In genomic region chr8:107002532-107002931, GRCm38 (mm10) we compare ENCODE assay signal across 9 mouse cellular contexts. TPM values are rescaled to one million over a fixed set of nuclear protein-coding genes. Genes with fewer than 3 reads are reported as not detected.
DNase-seq lines count a peak whose midpoint lies in the region; ATAC-seq and TF ChIP-seq lines count a peak whose summit lies in the region.
"Had no signal": no experiment of that assay in that cellular context is flagged by ENCODE, and none has a peak within 500 bp of the region (broad histone marks: within the 10 kb centered on the region; RNA-seq: fewer than 3 reads in every experiment).

No protein-coding gene starts in this region.

- no peaks in the 10 kb centered on the region for H3K9me3 ChIP-seq in embryonic facial prominence, embryonic 10.5 days
- H3K9me3 ChIP-seq: embryonic facial prominence, embryonic 12.5 days had no signal

- WGBS in embryonic facial prominence, embryonic 10.5 days: 45% methylated on average over 5 of the region's 5 CpGs
- 7% methylated on average over 5 of the region's 5 CpGs for WGBS in liver, adult 2 months

- H3K36me3 ChIP-seq in embryonic facial prominence, embryonic 10.5 days (replicated peaks): peaks cover 51% of the 10 kb centered on the region
- H3K36me3 ChIP-seq in liver, adult 2 months (ENCODE audit: control insufficient read depth, insufficient read depth, low read length): no peaks in the 10 kb centered on the region

- no peak overlapping the region for H3K27ac ChIP-seq in embryonic facial prominence, embryonic 10.5 days (replicated peaks)
- no peak overlapping the region for H3K27ac ChIP-seq in liver, adult 2 months (replicated peaks; ENCODE audit: insufficient read depth, low read depth, low read length)
- H3K27ac ChIP-seq: embryonic facial prominence, embryonic 12.5 days had no signal

- H3K9ac ChIP-seq in liver, adult 2 months (ENCODE audit: low read depth, low read length): no peak overlapping the region
- H3K9ac ChIP-seq: embryonic facial prominence, embryonic 12.5 days had no signal

- peak; percentile 87 for DNase-seq in A20 (ENCODE audit: low read depth, low spot score)
- peak; percentile 94 for DNase-seq in adrenal gland, postnatal 14 days
- DNase-seq in embryonic facial prominence, embryonic 10.5 days (ENCODE audit: low spot score): peak; percentile 87
- peak; percentile 46 to 86 for DNase-seq in heart, adult 9 months (ENCODE audit: low spot score in 2 of 2)
- peak; percentile 96 for DNase-seq in kidney, postnatal 10 days
- DNase-seq in liver, adult 2 months (ENCODE audit: extremely low read depth, low read depth, low spot score): peak; percentile 57
- peak; percentile 75 to 79 for DNase-seq in spleen, postnatal 36 days (ENCODE audit: low spot score in 2 of 2)

- no peak for TF ChIP-seq POLR2A in liver, adult 2 months (IDR thresholded peaks at IDR 0.05; ENCODE audit: extremely low read depth, insufficient read depth, low read length)

- no peaks in the 10 kb centered on the region for H3K4me1 ChIP-seq in embryonic facial prominence, embryonic 10.5 days
- H3K4me1 ChIP-seq in liver, adult 2 months (ENCODE audit: control insufficient read depth, insufficient read depth, low read length): no peaks in the 10 kb centered on the region
- H3K4me1 ChIP-seq: embryonic facial prominence, embryonic 12.5 days had no signal

- no peak overlapping the region for H3K4me3 ChIP-seq in embryonic facial prominence, embryonic 10.5 days
- H3K4me3 ChIP-seq in liver, adult 2 months (ENCODE audit: insufficient read depth, low read depth, low read length): no peak overlapping the region; the same call in 1 of the 2 replicates
- H3K4me3 ChIP-seq: embryonic facial prominence, embryonic 12.5 days had no signal

- ATAC-seq in monocyte, adult 5-6 weeks (replicated peaks; ENCODE audit: insufficient number of reproducible peaks, low FRiP score, low TSS enrichment, poor library complexity, severe bottlenecking): peak; percentile 93

- H3K79me2 ChIP-seq in liver, adult 2 months (ENCODE audit: control insufficient read depth, insufficient read depth, low read length): no peaks in the 10 kb centered on the region

- peak; percentile 99 for TF ChIP-seq CTCF in liver, adult 2 months (IDR thresholded peaks at IDR 0.05; ENCODE audit: low read depth, low read length)

- H3K27me3 ChIP-seq in embryonic facial prominence, embryonic 10.5 days (replicated peaks; ENCODE audit: low read depth, poor library complexity, severe bottlenecking): no peaks in the 10 kb centered on the region
- no peaks in the 10 kb centered on the region for H3K27me3 ChIP-seq in liver, adult 2 months (ENCODE audit: control insufficient read depth, insufficient read depth, low read length)
- H3K27me3 ChIP-seq: embryonic facial prominence, embryonic 12.5 days had no signal

RNA-seq across cellular contexts. Expression of gene Vps4a, which starts 28.5 kb away (rescaled TPM):
- 58.6 and 63.6 TPM in 2 replicates for total RNA-seq in adrenal gland, postnatal 14 days (2021)
- polyA plus RNA-seq in embryonic facial prominence, embryonic 10.5 days (2016; fragmentation: Nextera tagmentation; extraction: Ambion mirVana): 65.7 and 66.0 TPM in 2 replicates
- 11.2 and 11.5 TPM in 2 replicates for total RNA-seq in liver, adult 2 months (2014; rRNA removed)
- 9.5 and 9.7 TPM in 2 replicates for polyA plus RNA-seq in liver, adult 2 months (2012; rRNA removed)
- 44.7 to 57.3 TPM (median 45.4 TPM) in 3 replicates for total RNA-seq in monocyte, adult 5-6 weeks (2017)

RNA-seq across cellular contexts. Expression of gene Pdf, which starts 45.9 kb away (rescaled TPM):
- 34.9 and 38.6 TPM in 2 replicates for total RNA-seq in adrenal gland, postnatal 14 days (2021)
- polyA plus RNA-seq in embryonic facial prominence, embryonic 10.5 days (2016; fragmentation: Nextera tagmentation; extraction: Ambion mirVana): 53.4 and 54.1 TPM in 2 replicates
- total RNA-seq in liver, adult 2 months (2014; rRNA removed): 19.5 and 26.6 TPM in 2 replicates
- polyA plus RNA-seq in liver, adult 2 months (2012; rRNA removed): 32.9 and 42.7 TPM in 2 replicates
- total RNA-seq in monocyte, adult 5-6 weeks (2017): 7.6 to 22.4 TPM (median 8.8 TPM) in 3 replicates

RNA-seq across cellular contexts. Expression of gene Cog8, which starts 54.0 kb away (rescaled TPM):
- 29.4 and 30.3 TPM in 2 replicates for total RNA-seq in adrenal gland, postnatal 14 days (2021)
- polyA plus RNA-seq in embryonic facial prominence, embryonic 10.5 days (2016; fragmentation: Nextera tagmentation; extraction: Ambion mirVana): 40.5 and 41.3 TPM in 2 replicates
- 11.6 and 13.3 TPM in 2 replicates for total RNA-seq in liver, adult 2 months (2014; rRNA removed)
- 17.5 and 27.0 TPM in 2 replicates for polyA plus RNA-seq in liver, adult 2 months (2012; rRNA removed)
- 12.4 to 21.3 TPM (median 19.2 TPM) in 3 replicates for total RNA-seq in monocyte, adult 5-6 weeks (2017)

RNA-seq across cellular contexts. Expression of gene Nip7, which starts 54.1 kb away (rescaled TPM):
- 40.1 and 50.2 TPM in 2 replicates for total RNA-seq in adrenal gland, postnatal 14 days (2021)
- polyA plus RNA-seq in embryonic facial prominence, embryonic 10.5 days (2016; fragmentation: Nextera tagmentation; extraction: Ambion mirVana): 122 and 123 TPM in 2 replicates
- total RNA-seq in liver, adult 2 months (2014; rRNA removed): 16.0 and 21.8 TPM in 2 replicates
- 17.8 and 26.2 TPM in 2 replicates for polyA plus RNA-seq in liver, adult 2 months (2012; rRNA removed)
- total RNA-seq in monocyte, adult 5-6 weeks (2017): 10.0 to 41.7 TPM (median 25.7 TPM) in 3 replicates
